Mouse (Mus musculus): ENCODE measurements around the gene Tap2.

GRCm38 (mm10) chr17:34177179-34177578, 26.1 kb upstream of the Tap2 start:
- peak; percentile 53 for TF ChIP-seq CTCF (IDR thresholded peaks at IDR 0.05; ENCODE audit: low read depth)
- no peak for TF ChIP-seq EP300 (optimal IDR thresholded peaks at IDR 0.05)

All from stomach, postnatal 0 days (tissue).